Mouse (Mus musculus) C2C12 (cell line): Measurements from ENCODE around the gene Tbcd.

Source experiments
- CEBPB ChIP-seq: IDR thresholded peaks from one replicate; pipeline ENCODE4 v1.6.1; 2011; ENCODE audit warnings: low read depth, mild to moderate bottlenecking, control low read depth, moderate library complexity
- CTCF ChIP-seq: IDR thresholded peaks from one replicate; pipeline ENCODE4 v1.5.1; 2011; ENCODE audit not compliant: control insufficient read depth, insufficient read depth, insufficient read length
- MAX ChIP-seq: IDR thresholded peaks from one replicate; pipeline ENCODE4 v1.6.1; 2011; ENCODE audit warnings: mild to moderate bottlenecking, control low read depth
- MYOD1 ChIP-seq: IDR thresholded peaks from one replicate; pipeline ENCODE4 v1.6.1; 2011; ENCODE audit warnings: low read depth; ENCODE audit not compliant: control insufficient read depth, insufficient read length
- USF1 ChIP-seq: IDR thresholded peaks from one replicate; pipeline ENCODE4 v1.6.1; 2011; ENCODE audit warnings: low read depth, mild to moderate bottlenecking, control low read depth, moderate library complexity

GRCm38 (mm10) chr11:121661116-121661515 is 209.4 kb downstream of the Tbcd start:
- TF ChIP-seq CTCF (no peak), MAX (no peak), MYOD1 (no peak), CEBPB (no peak), USF1 (no peak)
